Mouse (Mus musculus) cerebellum, adult (tissue): ENCODE measurements around the gene Scgb1a1.
A peak's percentile ranks its signal among the peaks of the same experiment; 100 is the strongest.
"Not testable (repeated sequence)": the region's sequence is repeated elsewhere in the genome, so short reads cannot be mapped to it uniquely, and the experiment has no call there.

Source experiments
- ATAC-seq: cut with Nextera tagmentation; 2 replicates; pipeline ENCODE4 v1.9.2; 2017; ENCODE audit warnings: mild to moderate bottlenecking, moderate library complexity, mixed read lengths; ENCODE audit not compliant: insufficient number of reproducible peaks, low FRiP score, low TSS enrichment

Gene Scgb1a1

DNA sequence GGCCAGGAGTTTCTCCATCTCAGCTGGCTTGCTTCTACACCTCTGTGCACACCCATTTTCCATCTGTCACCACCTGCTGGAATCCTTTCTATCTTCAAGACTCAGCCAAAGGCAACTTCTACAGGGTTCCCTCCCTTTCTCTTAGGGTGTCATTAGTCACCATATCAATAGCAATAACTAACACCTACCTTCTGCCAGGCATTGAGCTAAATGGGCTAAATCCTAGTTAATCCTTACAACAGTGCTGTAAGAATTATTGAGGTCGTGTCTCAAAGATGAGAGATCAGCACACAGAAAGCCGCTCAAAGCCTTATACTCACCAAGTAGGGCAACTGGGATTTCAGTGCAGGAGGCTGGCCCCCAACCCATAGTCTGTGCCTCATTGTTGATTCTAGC lies 13.3 kb upstream of the Scgb1a1 start:
- ATAC-seq: no peak

DNA sequence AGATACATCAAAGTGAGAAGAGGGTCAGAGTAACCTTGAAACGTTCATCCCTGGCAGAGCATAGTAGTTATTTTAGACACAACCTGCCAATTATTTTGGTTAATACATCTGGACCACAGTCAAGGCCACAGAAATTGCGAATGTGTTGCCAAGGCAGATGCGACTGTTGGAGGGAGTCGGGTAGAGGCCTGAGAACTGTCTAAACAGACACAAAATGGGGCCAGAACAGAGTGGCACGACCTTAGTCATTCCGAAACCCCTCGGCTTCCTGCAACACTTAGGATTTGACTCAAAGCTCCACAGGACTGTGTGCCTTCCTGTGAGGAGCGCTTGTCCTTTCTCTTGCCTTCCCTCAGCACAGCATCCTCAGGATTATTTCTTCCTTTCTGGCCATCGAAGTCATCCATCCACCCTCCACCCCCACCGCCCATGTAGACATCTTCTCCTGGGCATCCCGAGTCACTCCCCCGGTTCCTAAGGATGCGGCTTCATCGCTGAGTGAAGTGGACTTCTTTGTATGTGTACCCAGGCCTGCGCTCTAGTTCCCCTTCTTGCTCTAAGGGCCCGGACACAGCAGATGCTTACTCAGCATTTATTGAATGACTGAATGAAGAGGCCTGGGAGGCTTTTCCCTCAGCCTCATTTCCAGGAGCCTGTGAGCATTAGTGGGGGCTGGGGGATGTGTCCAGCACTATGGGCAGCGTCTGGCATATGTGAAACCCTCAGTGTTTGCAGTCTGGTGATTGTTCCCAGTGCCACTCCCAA lies 12.7 kb upstream of the Scgb1a1 start:
- no peak for ATAC-seq

DNA sequence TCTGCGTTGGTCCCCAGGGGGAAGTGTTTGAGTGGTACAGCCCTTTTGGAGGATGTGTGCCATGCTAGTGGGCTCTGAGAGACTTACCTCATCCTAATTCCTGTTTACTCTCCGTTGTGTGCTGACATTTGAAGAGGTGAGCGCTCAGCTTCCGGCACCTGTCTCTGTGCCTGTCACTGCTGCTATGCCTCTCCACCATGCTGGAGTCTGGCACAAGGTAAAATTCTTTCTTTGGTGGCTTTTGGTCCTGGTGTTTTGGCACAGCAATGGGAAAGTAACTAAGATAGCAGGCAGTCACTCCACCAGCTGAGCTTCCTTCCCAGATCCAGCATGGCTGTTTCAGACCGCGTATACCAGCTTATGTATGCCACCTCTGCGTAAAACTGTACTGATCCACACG lies 12.0 kb upstream of the Scgb1a1 start:
- ATAC-seq: no peak

DNA sequence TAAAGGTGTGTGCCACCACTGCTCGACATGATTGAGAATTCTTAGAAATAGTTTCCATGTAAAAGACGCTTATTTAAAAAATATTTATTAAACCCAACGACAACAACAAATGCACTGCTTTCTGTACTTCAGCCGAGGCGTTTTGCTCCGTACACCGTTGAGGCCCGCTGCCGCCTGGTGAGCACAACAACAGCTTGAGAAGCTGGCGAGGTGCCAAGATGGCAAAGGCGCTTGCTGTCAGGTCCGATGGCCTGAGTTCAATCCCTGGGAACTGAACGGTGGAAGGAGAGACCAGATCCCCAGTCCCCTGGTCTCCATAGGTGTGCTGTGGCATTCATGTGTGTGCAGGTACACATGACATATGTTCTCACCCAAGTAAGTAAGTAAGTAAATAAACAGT lies 9.7 kb upstream of the Scgb1a1 start:
- ATAC-seq: no peak

DNA sequence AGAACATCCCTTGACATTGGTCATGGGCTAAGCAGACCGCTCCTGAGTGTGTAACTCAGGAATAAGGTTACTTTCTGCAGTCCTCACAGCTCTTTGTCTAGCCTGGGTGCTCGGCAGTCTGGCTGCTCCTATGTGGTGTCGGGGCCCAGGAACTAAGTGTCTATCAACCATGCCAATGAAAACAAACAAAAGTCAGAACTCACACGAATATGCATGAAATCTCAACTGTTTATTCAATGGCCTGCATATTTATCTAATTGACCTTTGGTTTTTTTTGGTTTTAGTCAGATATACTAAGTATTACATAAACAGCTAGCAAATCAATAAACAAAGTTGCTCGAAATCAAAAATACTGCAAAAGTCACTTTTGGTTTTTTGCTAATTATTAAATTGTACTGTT lies 7.4 kb upstream of the Scgb1a1 start:
- ATAC-seq: no peak

DNA sequence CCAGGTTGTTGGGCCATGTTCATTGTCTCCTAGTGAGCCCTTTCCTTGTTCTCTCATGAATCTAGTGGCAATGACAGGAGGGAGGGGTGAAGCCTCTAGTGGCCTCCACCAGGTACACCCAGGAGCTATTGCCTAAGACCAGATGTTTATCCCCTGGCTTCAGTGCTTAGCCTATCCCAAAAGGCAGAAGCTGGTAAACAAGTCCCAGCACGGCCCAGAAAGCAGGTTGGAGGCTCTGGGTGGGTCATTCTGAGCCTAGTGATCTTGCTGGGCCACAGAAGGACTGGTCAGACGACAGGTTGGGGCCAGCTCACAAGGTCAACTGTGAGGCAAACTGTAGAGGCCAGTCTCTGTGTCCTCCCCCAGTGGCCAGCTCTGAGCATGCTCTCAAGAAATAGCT lies 3.0 kb upstream of the Scgb1a1 start:
- no peak for ATAC-seq

DNA sequence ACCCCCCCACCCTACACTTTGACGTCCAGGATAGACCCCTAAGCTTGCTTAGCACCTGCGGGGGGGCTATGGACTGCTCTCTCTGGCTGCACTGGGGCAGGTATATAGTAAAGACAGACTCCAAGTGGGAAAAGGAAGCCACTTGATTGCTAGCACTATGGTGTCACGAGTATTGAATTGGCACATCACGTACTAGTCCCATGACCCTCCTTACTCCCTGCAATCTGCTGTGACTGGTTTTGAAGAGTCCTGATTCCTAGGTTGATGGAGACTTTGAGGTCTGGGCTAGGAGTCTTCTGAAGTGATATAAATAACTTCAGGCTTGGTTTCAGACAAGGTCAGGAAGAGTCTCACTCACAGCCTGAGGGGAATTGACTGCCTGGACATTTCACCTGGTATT lies 2.4 kb upstream of the Scgb1a1 start:
- ATAC-seq: no peak

DNA sequence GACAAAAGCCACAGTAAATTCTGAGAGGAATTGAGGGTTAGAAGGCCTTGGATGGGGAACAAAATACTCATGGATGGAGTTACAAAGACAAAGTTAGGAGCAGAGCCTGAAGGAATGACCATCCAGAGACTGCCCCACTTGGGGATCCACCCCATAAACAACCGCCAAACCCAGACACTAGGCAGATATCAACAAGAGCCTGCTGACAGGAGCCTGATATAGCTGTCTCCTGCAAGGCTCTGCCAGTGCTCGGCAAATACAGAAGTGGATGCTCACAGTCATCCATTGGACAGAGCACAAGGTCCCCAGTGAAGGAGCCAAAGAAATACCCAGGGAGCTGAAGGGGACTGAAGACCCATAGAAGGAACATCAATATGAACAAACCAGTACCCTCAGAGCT lies 3.9 kb downstream of the Scgb1a1 start:
- not testable (repeated sequence) for ATAC-seq

DNA sequence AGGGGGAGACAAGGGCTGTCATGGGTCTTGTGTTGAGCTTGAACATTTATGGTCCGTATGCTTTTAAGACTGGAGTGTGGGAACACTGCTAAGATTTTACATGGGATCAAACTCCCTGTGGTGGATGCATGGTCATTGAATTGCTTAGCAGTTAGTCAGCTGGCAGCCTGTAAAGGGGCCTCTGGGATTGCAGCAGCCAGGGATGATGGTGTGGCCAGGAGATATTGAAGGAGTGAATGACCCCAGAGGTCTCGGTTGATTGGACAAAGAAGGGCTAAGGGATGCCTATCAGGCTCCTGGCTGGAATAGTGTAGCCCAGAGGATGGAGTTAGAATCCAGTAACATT lies 4.8 kb downstream of the Scgb1a1 start:
- ATAC-seq: no peak

DNA sequence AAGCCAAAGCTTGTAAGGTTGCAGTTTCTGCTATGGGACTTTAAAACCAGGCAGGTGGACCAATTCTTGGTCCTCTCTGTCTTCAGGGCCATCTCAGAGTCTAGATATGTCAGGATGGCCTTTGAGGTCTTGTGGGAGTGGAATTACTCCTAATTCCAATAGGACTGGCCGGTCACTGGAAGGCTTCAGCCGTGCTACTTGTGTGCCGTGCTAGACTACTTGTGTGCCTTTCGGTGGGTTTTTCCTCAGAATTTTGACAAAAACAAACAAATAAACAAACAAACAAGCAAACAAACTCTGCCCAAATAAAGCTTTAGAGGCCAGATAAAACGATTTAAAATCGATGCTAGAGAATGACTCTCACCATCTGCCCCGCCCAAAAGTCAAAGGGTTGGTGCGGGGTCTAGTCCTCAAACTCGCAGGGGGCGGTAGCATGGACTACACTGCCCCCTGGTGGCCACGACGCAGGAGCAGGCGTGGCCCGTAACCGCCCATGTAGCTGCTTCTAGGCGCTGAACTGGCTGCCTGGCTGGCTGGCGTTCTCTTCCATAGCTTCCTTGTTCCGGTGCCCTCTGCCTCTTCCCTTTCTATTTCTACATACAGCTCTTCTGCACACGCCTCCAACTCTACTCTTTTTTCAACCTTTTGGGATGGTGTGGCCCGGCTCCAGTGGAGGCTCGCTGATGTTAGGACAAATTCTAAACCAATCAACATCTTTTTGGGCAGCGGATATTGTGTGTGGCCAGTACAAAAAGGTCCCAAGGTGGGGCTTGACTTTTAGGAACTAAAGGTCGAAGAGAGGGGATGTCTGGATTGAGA lies 5.4 kb downstream of the Scgb1a1 start:
- peak; percentile 72; the same call in 1 of the 2 replicates for ATAC-seq

DNA sequence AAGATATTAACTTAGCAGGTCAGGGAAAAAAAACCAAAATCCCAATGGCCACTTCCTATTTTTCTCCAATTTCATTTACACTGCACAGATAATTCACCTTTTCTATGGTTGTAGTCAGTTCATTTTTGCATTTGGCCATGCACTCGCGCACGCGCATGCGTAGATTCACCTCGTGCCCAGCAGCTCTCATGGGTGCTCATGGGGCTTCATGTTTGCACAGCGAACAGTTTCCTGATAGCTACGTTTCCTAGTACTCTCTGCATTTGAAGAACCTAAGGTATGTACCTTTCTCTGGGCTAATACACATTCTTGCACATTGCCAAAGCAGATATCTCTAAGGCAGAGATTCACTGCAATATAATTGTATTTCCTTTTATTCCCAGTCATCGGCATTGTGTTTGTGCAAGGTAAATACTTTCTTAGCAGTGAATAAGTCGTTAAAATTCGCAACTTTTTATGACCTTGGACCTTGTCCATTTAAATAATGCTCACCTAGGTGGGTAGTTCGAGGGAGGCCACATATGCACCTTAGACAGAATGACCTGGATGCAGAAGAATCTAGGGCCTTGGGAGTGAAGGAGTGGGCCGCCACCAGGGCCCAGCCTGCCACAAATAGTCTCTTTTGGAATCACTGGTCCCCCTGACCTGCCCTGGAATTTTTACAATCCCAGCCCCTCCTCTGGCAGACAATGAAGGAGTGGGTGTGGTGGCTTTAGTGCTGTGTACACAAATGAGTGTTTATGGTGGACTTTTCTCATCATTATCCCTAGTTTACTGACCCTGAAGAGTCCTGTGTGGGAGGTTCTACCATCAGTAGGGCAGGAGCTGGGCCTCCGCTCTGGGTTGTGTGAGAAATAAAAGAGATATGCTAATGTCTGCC lies 6.2 kb downstream of the Scgb1a1 start:
- ATAC-seq: no peak

DNA sequence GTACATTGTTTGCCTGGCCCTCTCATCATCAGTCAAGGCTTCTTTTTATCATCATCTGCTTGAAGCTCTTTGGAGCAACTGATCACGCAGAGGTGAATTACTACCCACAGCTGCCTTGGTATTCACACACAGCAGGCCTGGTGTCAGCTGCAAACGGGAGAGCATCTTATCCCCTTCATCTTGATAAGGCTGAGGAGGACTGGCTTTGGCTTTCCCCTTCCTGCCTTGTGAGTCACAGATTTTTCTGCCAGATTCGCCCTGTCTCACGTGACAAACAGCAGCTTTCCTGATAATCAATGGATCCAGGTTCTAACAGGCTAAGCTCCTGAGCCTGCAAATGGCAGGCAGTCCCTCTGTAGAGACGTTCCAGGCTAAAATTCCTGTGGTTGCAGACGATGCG lies 7.8 kb downstream of the Scgb1a1 start:
- no peak for ATAC-seq

DNA sequence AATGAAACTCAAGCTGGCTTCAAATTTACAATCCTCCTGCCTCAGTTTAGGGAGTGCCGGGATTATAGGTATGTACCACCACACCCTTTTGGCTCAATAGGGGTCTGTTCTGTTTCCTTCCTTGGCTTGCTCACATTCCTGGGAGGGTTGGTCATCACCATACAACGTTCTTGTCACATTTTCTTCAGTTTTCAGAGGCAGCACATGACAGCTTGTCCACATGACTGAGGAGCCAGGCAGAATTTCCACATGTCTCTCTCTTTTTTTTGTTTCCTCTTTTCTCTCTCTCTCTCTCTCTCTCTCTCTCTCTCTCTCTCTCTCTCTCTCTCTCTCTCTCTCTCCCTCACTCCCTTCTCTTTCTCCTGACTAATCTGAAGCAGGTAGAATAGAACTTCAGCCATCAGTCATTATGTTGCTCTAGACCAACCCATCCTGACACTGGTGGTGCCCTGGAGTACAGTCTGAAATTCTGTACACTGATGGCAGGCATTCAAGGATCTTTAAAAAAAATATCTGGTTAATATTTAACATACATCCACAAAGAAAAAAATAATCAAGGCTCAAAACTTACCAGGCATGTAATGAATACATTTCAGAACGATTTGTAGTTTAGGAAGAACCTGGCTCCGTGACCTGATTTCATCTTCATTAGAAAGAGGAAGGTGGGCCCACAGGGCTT lies 10.6 kb downstream of the Scgb1a1 start:
- ATAC-seq: no peak

DNA sequence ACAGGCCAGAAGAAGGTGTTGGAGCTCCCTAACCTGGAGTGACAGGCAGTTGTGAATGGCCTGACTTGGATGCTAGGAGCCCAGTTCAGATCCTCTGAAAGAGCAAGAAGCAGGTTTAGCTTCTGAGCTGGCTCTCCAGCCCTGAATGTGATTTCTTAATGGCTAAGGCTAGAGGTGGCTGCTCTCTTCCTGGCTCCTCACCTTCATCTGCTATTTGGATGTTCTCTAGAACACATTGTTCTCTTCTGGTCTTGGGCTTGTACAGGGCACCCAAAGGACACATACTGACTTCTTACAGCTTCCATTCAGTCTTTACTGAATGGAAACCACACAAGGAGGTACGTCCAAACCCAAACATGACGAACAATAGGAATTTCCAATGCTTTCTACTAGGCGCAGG lies 11.7 kb downstream of the Scgb1a1 start:
- no peak for ATAC-seq

DNA sequence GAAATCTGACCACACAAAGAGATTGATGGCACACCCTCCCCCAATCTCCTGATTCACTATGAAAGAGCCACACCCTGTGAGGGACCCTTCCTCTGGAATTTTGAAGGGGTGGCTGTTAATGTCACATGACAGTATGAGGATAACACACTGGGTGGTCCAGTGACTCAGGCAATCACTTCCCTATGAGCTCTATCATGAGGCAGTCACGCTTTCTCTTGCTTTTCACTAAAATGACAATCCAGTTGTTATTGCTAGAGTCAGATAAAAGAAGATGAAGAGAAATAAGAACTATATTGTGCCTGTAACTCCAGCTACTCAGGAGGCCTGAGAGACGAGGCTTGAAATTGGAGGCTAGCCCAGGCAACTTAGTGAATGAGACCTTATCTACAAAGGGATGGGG lies 12.2 kb downstream of the Scgb1a1 start:
- no peak for ATAC-seq

DNA sequence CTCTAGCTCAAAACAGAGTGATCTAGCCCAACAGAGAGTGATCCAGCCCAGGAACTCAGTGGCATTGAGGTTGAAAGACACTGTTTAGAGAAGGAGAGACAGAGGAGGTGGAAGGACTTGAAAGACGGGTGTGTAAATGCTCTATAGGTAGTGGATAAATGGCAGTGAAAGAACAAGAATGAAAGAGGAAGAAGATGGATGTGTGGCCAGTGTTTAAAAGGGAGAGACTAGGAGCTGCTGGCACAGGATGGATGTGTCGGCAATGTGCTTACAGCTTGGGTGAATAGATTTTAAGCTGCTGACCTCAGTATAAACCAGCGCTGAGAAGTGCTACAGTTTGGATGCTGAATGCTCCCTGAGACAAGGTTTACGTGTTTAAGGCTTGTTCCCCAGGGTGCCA lies 13.3 kb downstream of the Scgb1a1 start:
- ATAC-seq: no peak

DNA sequence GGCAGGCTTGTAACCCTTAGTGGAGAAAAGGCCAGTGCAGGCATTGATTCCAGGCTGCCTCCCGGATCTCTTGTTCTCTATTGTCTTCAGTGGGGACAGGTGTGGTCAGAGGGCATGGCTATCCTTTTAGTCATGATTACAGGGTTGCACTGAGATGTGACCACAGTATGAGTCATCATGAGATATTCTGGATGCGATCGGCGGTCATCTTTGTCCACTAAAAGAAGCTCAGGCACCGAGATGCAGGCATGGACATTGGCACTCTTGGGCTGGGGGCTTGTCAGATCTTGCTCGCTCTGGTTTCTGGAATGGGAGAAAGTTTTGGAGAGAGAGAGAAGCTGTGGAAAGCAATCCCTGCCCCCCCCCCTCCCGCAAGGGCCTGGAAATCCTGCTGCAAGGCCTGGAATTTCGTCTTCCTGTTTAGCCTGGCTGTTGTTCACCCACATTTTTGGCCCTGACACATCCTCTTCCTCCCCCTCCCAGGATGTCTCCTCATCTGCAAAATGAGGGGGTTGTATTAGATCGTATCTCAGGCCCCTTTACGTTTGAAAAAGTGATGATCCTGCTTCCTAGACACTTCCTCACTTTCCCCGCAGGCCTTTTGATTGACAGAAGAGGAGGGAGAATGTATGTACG lies 13.9 kb downstream of the Scgb1a1 start:
- no peak for ATAC-seq

DNA sequence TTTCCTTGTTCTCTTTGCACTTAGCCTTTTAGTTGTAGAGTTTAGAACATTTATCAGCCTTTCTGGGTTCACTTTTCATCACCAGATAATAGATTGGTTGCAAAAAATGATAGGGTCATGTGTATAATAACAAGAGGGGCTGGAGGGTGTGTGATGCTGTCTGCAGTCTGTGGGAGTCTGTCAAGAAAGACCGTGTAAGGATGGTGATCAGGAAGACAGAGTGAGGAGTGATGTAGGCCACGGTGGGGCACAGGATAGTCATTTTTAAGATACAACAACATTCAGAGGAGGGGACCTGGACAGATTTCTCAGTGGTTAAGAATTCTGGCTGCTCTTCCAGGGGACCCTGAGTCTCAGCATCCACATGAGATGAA lies 15.6 kb downstream of the Scgb1a1 start:
- no peak for ATAC-seq

DNA sequence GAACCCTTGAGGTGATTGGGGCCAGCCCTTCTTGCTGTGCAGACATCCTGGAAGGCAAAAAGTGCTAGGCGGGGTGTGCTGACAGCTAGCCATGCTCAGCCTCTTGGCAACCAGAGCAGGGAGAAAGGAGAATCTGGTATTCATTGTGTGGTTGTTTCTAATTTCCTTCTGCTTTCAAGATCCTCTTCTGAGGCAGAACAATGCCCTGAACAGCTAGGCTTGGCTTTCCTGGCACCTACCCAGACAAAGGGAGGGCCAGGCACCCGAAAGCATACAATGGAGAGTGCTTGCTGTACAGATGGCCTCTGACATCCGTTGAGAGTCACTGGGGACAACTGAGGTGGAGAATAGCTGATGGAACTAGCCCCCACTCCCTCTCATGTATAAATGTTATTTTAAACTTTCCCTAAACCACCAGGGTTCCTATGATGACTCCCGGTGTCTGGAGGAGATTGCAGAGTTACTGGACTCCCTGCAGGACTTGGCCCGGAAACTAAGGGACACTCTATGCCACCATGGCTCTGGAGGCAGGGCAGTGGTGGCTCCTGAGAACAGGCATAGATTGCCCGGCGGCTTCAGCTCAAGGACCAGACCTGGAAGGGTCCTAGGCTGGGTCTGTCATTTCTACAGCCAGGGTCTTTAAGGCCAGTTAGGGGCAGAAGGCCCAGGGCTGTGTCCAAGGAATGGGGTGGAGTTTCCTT lies 16.2 kb downstream of the Scgb1a1 start:
- no peak for ATAC-seq
